Mouse (Mus musculus) heart, embryonic 10.5 days (tissue): ENCODE results near the gene Olfr1297. TPM values are rescaled to one million over a fixed set of nuclear protein-coding genes. Genes with fewer than 3 reads are reported as not detected.

ENCODE experiments used
- DNase-seq: peaks from one replicate; pipeline ENCODE4 v3.0.0-alpha.2; 2017; ENCODE audit warnings: low spot score
- H3K27ac ChIP-seq: fragments of 300-500 bp; sonication (generic); 2 replicates; pipeline ENCODE4 v1.5.1; 2016; ENCODE audit warnings: mild to moderate bottlenecking
- H3K27me3 ChIP-seq: fragments of 300-500 bp; sonication (generic); 2 replicates; pipeline ENCODE4 v1.6.1; 2016; ENCODE audit warnings: mild to moderate bottlenecking; ENCODE audit not compliant: poor library complexity, insufficient read depth, severe bottlenecking
- H3K36me3 ChIP-seq: fragments of 300-500 bp; sonication (generic); 2 replicates; pipeline ENCODE4 v1.6.1; 2016; ENCODE audit warnings: mild to moderate bottlenecking, moderate library complexity
- H3K4me1 ChIP-seq: fragments of 300-500 bp; sonication (generic); 2 replicates; pipeline ENCODE4 v1.6.1; 2016; ENCODE audit warnings: mild to moderate bottlenecking
- H3K4me3 ChIP-seq: fragments of 300-500 bp; sonication (generic); 2 replicates; pipeline ENCODE4 v1.5.1; 2016; ENCODE audit warnings: mild to moderate bottlenecking, moderate library complexity
- H3K9me3 ChIP-seq: fragments of 300-500 bp; sonication (generic); 2 replicates; pipeline ENCODE4 v1.6.1; 2016; ENCODE audit warnings: mild to moderate bottlenecking, moderate library complexity
- WGBS: fragments of 180-500 bp; shearing (Covaris S2); methylation state at CpG from one replicate; pipeline ENCODE4 v1.1.7; 2016; 5-methylcytosine and 5-hydroxymethylcytosine counted together
- polyA plus RNA-seq: library from polyadenylated mRNA; unstranded; fragments of >200 nt; fragmentation: Nextera tagmentation; extraction: Ambion mirVana; gene quantifications from 2 replicates; pipeline ENCODE4 v1.2.1, GENCODE M21; 2016

The Olfr1297 gene
- polyA plus RNA-seq = not detected in 2 replicates

DNA sequence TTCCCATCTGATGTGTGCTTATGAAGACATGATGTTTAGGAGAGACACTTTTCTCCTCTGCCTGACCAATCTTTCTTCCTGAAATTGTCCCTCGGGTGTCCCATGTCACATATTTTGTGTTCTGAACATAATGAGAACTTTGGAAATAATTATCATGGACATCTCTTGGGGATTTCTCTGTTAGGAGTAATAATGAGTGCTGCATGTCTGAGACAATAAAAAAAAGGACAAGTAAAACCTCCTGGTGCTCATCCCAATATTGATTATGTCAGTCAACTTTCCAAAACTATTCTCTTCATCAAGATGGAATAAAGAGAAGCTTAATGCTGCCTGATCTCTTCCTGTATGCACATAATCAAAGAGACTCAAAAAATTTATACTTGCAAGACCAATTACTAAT lies at the start of gene Olfr1297:
TSS of gene Olfr1297 (minus strand) at position 101 of the 400 bp plus-strand sequence.
- Histone ChIP-seq H3K36me3 (no peaks in the 10 kb centered on the region), H3K4me3 (no peak within 1 kb of the TSS), H3K4me1 (no peaks in the 10 kb centered on the region), H3K27me3 (no peaks in the 10 kb centered on the region), H3K27ac (no peak within 1 kb of the TSS), H3K9me3 (no peaks in the 10 kb centered on the region)
- DNase-seq = no peak
- 71% methylated on average over 1 of the region's 1 CpGs for WGBS

DNA sequence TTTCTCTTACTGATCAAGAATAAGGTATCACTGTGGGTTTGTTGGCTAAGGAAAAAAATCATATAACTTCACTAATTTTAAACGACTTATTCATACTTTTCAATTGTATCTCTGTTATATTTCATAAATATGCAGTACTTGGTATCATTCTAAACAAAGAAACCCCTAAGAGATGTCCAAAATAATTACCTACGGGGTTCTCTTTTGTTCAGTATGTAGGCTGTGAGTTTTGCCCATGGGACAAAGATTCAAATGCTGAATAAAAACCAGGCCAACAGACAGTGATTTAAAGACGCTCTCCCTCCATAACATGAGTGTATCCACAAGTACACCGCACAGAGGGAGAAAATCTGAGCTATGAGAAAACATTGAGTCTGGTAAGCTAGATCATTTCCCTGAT lies 34.8 kb upstream of the Olfr1297 start, which contains the start of gene Olfr1299:
TSS of gene Olfr1299 (plus strand) at position 301 of the 400 bp plus-strand sequence.
- Histone ChIP-seq H3K36me3 (no peaks in the 10 kb centered on the region), H3K27ac (no peak within 1 kb of the TSS), H3K4me3 (no peak within 1 kb of the TSS), H3K4me1 (no peaks in the 10 kb centered on the region), H3K27me3 (no peaks in the 10 kb centered on the region), H3K9me3 (no peaks in the 10 kb centered on the region)
- WGBS = 77% methylated on average over 4 of the region's 4 CpGs
- no peak for DNase-seq

DNA sequence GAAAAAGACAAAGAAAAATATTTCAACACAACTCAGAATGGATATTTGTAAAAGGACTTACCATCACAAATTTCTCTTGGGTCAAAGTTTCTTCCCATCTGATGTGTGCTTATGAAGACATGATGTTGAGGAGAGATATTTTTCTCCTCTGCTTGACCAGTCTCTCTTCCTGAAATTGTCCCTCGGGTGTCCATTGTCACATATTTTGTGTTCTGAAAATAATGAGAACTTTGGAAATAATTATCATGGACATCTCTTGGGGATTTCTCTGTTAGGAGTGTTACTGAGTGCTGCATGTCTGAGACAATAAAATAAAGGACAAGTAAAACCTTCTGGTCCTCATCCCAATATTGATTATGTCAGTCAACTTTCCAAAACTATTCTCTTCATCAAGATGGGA lies 22.8 kb upstream of the Olfr1297 start, which contains the start of gene Olfr1298:
TSS of gene Olfr1298 (minus strand) at position 101 of the 400 bp plus-strand sequence.
- Histone ChIP-seq H3K27ac (no peak within 1 kb of the TSS), H3K4me1 (no peaks in the 10 kb centered on the region), H3K4me3 (no peak within 1 kb of the TSS), H3K27me3 (no peaks in the 10 kb centered on the region), H3K9me3 (no peaks in the 10 kb centered on the region), H3K36me3 (no peaks in the 10 kb centered on the region)
- 76% methylated on average over 1 of the region's 1 CpGs for WGBS
- no peak for DNase-seq

DNA sequence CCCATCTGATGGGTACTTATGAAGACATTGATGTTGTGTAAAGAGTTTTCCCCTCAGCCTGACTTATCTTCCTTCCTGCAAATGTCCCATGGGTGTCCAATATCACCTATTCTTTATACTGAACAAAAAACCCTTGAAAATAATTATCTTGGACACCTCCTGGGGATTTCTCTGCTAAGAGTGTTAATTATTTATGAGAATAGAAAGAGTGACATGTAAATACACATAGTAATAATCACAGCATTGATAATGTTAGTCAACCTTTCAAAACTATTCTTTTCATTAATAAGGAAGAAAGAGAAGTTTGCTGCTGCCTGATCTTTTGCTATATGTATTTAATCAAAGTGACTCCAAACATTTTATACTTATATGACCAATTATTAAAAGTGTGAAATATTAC lies 56.7 kb downstream of the Olfr1297 start, which contains the start of gene Olfr1295:
TSS of gene Olfr1295 (minus strand) at position 101 of the 400 bp plus-strand sequence.
- Histone ChIP-seq H3K36me3 (no peaks in the 10 kb centered on the region), H3K4me1 (no peaks in the 10 kb centered on the region), H3K27me3 (no peaks in the 10 kb centered on the region), H3K27ac (no peak within 1 kb of the TSS), H3K4me3 (no peak within 1 kb of the TSS), H3K9me3 (no peaks in the 10 kb centered on the region)
- no peak for DNase-seq

Other genes starting within 250 kb of the Olfr1297 start
- not detected in 2 replicates for gene Olfr1286, start 203.4 kb downstream of the Olfr1297 start, polyA plus RNA-seq
- gene Olfr1287, start 177.4 kb downstream of the Olfr1297 start, polyA plus RNA-seq = not detected in 2 replicates
- gene Olfr1288, start 152.4 kb downstream of the Olfr1297 start, polyA plus RNA-seq = not detected in 2 replicates
- not detected in 2 replicates for gene Olfr1289, start 145.7 kb downstream of the Olfr1297 start, polyA plus RNA-seq
- gene Olfr1290, start 132.7 kb downstream of the Olfr1297 start, polyA plus RNA-seq = 0.15 and 0.31 TPM in 2 replicates
- 0.09 TPM in 1 of 2 replicates, not detected in the other for gene Olfr1291-ps1, start 129.3 kb downstream of the Olfr1297 start, polyA plus RNA-seq
- not detected in 2 replicates for gene Olfr1293-ps, start 101.3 kb downstream of the Olfr1297 start, polyA plus RNA-seq
- gene Olfr1294, start 86.2 kb downstream of the Olfr1297 start, polyA plus RNA-seq = not detected in 2 replicates
- gene Olfr1295, start 56.8 kb downstream of the Olfr1297 start, polyA plus RNA-seq = not detected in 2 replicates
- gene Olfr1298, start 22.7 kb upstream of the Olfr1297 start, polyA plus RNA-seq = not detected in 2 replicates
- not detected in 2 replicates for gene Olfr1299, start 34.9 kb upstream of the Olfr1297 start, polyA plus RNA-seq
- gene Olfr1301, start 124.5 kb upstream of the Olfr1297 start, polyA plus RNA-seq = not detected in 2 replicates
- gene Olfr1302, start 150.9 kb upstream of the Olfr1297 start, polyA plus RNA-seq = not detected in 2 replicates
- not detected in 2 replicates for gene Olfr1303, start 193.8 kb upstream of the Olfr1297 start, polyA plus RNA-seq